Mouse (Mus musculus): ENCODE measurements around the gene Ccdc87.

GRCm38 (mm10) chr19:4877785-4878184, 38.6 kb downstream of the Ccdc87 start, which contains the start of gene Actn3:
- TF ChIP-seq CTCF (IDR thresholded peaks at IDR 0.05; ENCODE audit: low read depth) (no peak), EP300 (optimal IDR thresholded peaks at IDR 0.05) (no peak)

Measured in stomach, postnatal 0 days (tissue).